Mouse (Mus musculus) cerebellum, adult 2 months (tissue): ENCODE data around the gene Letm1. TPM values are rescaled to one million over a fixed set of nuclear protein-coding genes. Genes with fewer than 3 reads are reported as not detected.
A peak's percentile ranks its signal among the peaks of the same experiment; 100 is the strongest.

Experiments
- DNase-seq, 2 experiments: peaks; one replicate each; pipeline ENCODE4 v3.0.0; 2021
- H3K27ac ChIP-seq: fragments of 200-500 bp; 2 replicates; pipeline ENCODE4 v1.5.1; 2012; ENCODE audit warnings: low read length, control low read depth, inconsistent platforms; ENCODE audit not compliant: insufficient read depth
- H3K27me3 ChIP-seq: fragments of 200-500 bp; 2 replicates; pipeline ENCODE4 v1.6.1; 2012; ENCODE audit warnings: inconsistent platforms, mild to moderate bottlenecking, low read length, moderate library complexity; ENCODE audit not compliant: control insufficient read depth, insufficient read depth
- H3K4me1 ChIP-seq: fragments of 200-500 bp; 2 replicates; pipeline ENCODE4 v1.6.1; 2011; ENCODE audit warnings: low read length; ENCODE audit not compliant: control insufficient read depth, insufficient read depth
- H3K4me3 ChIP-seq: fragments of 200-500 bp; replicated peaks from 2 replicates; pipeline ENCODE3; 2011; ENCODE audit warnings: mild to moderate bottlenecking, low read depth, low read length, control low read depth; ENCODE audit not compliant: insufficient read depth
- CTCF ChIP-seq: fragments of 200-500 bp; IDR thresholded peaks from 2 replicates; pipeline ENCODE4 v1.5.1; 2011; ENCODE audit warnings: low read depth, mild to moderate bottlenecking, control low read depth, low read length, moderate library complexity, borderline replicate concordance; ENCODE audit not compliant: insufficient read depth
- POLR2A ChIP-seq: fragments of 200-500 bp; IDR thresholded peaks from 2 replicates; pipeline ENCODE4 v1.6.1; 2011; ENCODE audit warnings: low read length, control low read depth, borderline replicate concordance; ENCODE audit not compliant: insufficient read depth
- WGBS: fragments of 180-500 bp; shearing (Covaris S2); methylation state at CpG from one replicate; pipeline ENCODE4 v1.1.7; 2018; 5-methylcytosine and 5-hydroxymethylcytosine counted together
- polyA plus RNA-seq: library from polyadenylated mRNA; depleted of rRNA; stranded (reverse); fragments of >200 nt; gene quantifications from 2 replicates; pipeline ENCODE4 v1.2.3, GENCODE M21; 2012

The Letm1 gene
- polyA plus RNA-seq, 1 experiment, result 69.9 TPM

DNA sequence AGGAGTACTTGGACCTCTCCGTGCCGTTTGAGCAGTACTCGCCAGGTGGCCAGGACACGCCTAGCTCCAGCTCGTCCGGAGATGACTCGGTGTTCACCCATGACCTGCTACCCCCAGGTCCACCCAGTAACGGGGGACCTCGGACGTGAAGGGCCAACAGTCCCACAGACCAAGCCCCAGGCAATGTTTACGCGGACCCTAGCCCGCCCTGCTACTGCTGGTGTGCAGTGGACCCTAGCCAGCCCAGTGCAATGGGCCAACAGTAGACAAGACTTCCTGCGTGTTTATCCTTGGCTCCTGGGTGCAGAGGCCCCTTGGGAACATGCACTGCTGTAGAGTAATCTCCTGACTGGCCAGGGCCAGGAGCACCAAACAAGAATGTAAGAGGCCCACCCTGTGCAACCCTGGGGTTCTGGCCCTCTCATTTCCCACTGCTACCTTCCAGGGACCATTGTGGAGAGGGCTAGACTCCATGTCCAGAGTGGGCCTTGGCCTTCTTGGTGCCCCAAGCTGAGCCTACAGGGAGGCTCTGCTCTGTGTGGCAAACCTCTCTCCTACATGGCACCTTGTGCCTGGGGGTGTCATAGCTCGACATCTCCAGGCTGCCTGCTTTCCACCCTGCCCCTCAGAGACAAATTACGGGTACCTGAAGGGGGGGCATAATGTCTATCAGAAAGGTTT, 47.1 kb downstream of the Letm1 start:
- no peaks in the 10 kb centered on the region for H3K4me1 ChIP-seq
- TF ChIP-seq POLR2A (no peak), CTCF (no peak)
- WGBS, result 81% methylated on average over 16 of the region's 16 CpGs
- no peak overlapping the region for H3K27ac ChIP-seq
- no peak overlapping the region for H3K4me3 ChIP-seq
- no peak for DNase-seq
- no peaks in the 10 kb centered on the region for H3K27me3 ChIP-seq

DNA sequence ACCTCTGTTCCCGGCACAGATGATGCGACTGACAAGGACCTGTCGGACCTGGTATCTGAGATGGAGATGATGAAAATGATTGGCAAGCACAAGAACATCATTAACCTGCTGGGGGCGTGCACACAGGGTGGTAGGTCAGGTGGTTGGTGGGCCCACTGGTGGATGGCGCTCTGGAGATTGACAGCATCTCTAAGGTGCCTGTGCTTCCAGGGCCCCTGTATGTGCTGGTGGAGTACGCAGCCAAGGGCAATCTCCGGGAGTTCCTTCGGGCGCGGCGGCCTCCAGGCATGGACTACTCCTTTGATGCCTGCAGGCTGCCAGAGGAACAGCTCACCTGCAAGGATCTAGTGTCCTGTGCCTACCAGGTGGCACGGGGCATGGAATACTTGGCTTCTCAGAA, 48.8 kb downstream of the Letm1 start:
- Histone ChIP-seq H3K4me3 (no peak overlapping the region), H3K4me1 (no peaks in the 10 kb centered on the region), H3K27ac (no peak overlapping the region), H3K27me3 (no peaks in the 10 kb centered on the region)
- 84% methylated on average over 12 of the region's 12 CpGs for WGBS
- TF ChIP-seq CTCF, result no peak
- no peak for TF ChIP-seq POLR2A
- DNase-seq, result no peak

DNA sequence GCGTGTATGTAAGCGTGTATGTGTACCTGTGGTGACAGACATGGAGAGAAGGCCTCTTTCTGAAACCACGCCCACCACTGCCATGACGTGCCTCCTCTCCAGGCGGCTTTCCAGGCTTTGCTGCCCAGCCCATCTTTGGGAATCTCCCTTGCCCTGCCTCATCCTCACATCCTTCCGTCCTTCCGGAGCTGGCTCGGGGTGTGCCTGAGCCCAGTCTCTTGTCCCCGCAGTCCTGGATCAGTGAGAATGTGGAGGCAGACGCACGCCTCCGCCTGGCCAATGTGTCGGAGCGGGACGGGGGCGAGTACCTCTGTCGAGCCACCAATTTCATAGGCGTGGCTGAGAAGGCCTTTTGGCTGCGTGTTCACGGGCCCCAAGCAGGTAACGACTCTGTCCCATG, 51.6 kb downstream of the Letm1 start:
- no peaks in the 10 kb centered on the region for H3K27me3 ChIP-seq
- no peak overlapping the region for H3K27ac ChIP-seq
- TF ChIP-seq POLR2A (no peak), CTCF (no peak)
- no peak overlapping the region for H3K4me3 ChIP-seq
- 59% methylated on average over 21 of the region's 21 CpGs for WGBS
- no peaks in the 10 kb centered on the region for H3K4me1 ChIP-seq
- DNase-seq, result no peak

DNA sequence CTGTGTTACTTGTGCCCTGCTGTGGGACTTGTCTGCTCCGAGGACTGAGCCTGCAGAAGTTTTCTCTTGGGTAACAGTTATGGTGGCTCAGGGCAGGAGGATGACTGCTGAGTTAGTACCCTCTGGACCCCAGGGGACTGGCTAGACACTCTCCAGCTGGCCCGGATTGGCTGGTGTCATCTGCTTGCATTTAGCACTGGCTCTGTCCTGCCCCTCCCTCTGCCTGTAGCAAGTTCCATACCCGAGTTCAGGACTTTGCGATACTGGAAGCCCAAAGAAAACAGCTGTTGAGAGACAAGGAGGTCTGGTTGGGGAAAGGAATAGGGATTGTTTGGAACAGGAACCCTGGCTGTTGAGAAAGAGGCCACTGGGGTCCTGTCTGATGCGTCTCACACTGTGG, 52.1 kb downstream of the Letm1 start:
- no peak for DNase-seq
- TF ChIP-seq CTCF (no peak), POLR2A (no peak)
- Histone ChIP-seq H3K4me1 (no peaks in the 10 kb centered on the region), H3K27me3 (no peaks in the 10 kb centered on the region), H3K27ac (no peak overlapping the region), H3K4me3 (no peak overlapping the region)
- WGBS, result 34% methylated on average over 5 of the region's 5 CpGs

DNA sequence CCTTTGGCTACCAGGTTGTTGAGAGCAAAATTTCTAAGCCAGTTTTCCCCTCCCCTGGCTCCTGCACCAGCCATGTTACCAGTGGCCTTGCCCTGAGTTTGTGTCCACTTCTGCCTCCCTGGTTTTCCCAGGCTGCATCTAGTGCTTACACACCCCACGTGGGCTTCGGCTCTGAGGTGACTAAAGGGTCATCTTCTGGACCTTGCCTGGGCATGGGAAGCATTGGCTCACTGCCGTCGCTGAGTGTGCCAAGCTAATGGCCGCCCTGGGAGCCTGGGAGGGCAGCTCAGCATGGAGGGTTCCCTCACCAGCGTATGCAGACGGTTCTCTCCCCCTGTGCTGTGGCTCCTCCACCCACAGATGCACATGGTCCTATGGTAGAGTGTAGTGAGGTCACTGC, 53.8 kb downstream of the Letm1 start:
- WGBS, result 36% methylated on average over 7 of the region's 7 CpGs

DNA sequence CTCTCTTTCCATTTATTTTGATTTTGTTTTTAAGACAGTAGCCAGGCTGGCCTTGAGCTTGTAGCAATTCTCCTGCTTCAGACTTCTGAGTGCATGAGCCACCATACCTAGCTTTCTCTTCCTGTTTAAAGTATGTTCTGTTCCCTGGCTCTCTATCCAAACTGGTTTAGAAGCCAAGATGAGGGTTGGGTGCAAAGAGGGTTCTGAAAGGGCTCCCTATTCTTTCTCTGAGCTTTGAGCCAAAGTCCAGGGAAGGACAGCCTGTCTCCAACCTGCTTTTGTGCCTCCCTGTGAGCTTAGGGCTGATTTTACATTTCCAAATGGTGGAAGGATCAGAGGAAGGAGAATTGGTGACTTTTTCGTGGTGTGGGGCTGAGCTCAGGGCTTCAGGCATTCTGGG, 55.7 kb downstream of the Letm1 start:
- DNase-seq, result no peak
- Histone ChIP-seq H3K4me3 (no peak overlapping the region), H3K4me1 (no peaks in the 10 kb centered on the region), H3K27me3 (peaks cover 6% of the 10 kb centered on the region; the same call in 1 of the 2 replicates), H3K27ac (no peak overlapping the region)
- no peak for TF ChIP-seq CTCF
- no peak for TF ChIP-seq POLR2A
- 63% methylated on average over 1 of the region's 1 CpGs for WGBS

More for the DNA sequence above, 53.8 kb downstream of the Letm1 start:
- Histone ChIP-seq H3K27ac (no peak overlapping the region), H3K27me3 (peaks cover under 1% of the 10 kb centered on the region; the same call in 1 of the 2 replicates), H3K4me1 (no peaks in the 10 kb centered on the region), H3K4me3 (no peak overlapping the region)
- no peak for DNase-seq
- no peak for TF ChIP-seq POLR2A
- no peak for TF ChIP-seq CTCF

DNA sequence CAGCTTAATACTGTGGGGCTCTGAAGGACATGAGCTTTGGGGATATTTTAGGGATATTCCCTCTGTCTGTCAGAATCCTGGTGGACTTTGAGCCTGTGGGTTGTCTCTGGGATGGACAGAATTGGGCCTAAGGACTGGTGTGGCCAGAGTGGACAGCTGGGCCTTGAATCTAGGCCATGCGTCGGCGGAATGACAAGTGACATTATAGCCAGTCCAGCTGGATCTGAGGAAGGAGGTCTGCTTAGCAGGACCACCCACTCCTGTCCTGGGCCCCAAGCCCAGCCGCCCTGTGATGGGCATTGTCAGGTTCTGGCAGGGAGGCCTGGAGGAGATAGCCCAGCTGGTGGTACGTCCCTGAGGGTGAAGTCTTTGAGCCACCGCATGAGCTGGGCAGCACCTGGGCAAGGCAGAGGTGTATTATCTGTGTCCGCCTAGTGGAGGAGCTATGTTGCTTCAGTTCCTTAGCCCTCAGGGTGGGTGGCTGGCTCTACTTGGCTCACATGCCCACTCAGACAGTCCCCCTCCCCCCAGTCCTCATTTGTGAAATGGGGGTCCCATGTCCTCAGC, 56.5 kb downstream of the Letm1 start:
- TF ChIP-seq POLR2A (no peak), CTCF (no peak)
- WGBS, result 63% methylated on average over 7 of the region's 7 CpGs
- Histone ChIP-seq H3K4me3 (no peak overlapping the region), H3K27me3 (peaks cover 8% of the 10 kb centered on the region; the same call in 1 of the 2 replicates), H3K4me1 (no peaks in the 10 kb centered on the region), H3K27ac (no peak overlapping the region)
- peak in 1 of 2 experiments; percentile 52 for DNase-seq
